Mouse (Mus musculus) T-helper 1 cell (primary cell): Measurements from ENCODE around the gene Dhcr24.

Experiments
- in situ Hi-C: fragments of 300-600 bp; cut with MboI, MseI; formaldehyde crosslinking; loops from one replicate; pipeline ENCODE4 v1.15.1; 2025; ENCODE audit warnings: high pct_unique_total_duplicates

Dhcr24 gene

GRCm38 (mm10) chr4:106560213-106560845, 509 bp upstream of the Dhcr24 start:
- in situ Hi-C loops = no loop called here

DNA sequence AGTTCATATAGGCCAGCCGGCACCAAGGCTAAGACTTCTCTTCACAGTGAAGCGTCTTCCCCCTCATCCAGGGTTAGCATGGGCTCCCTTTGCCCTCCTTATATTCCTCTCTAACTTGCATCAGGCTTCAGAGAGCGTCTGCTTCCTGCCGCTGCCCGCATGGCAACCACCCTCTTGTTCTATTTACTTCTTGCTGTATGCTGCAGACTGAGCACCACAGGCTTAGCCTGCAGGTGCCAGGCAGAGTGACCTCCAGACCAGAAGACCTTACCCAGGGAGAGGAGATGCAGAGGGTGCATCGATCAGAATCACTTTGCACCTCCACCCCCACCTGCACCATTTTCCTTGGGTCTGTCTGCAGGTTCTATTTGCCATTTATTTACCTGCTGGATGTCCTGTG, 1.2 kb downstream of the Dhcr24 start:
- in situ Hi-C loops = no loop called here

GRCm38 (mm10) chr4:106562837-106563790, 2.3 kb downstream of the Dhcr24 start:
- in situ Hi-C loops = no loop called here

GRCm38 (mm10) chr4:106564161-106564560, 3.3 kb downstream of the Dhcr24 start:
- in situ Hi-C loops = no loop called here

GRCm38 (mm10) chr4:106569680-106570079, 8.8 kb downstream of the Dhcr24 start:
- in situ Hi-C loops = no loop called here

DNA sequence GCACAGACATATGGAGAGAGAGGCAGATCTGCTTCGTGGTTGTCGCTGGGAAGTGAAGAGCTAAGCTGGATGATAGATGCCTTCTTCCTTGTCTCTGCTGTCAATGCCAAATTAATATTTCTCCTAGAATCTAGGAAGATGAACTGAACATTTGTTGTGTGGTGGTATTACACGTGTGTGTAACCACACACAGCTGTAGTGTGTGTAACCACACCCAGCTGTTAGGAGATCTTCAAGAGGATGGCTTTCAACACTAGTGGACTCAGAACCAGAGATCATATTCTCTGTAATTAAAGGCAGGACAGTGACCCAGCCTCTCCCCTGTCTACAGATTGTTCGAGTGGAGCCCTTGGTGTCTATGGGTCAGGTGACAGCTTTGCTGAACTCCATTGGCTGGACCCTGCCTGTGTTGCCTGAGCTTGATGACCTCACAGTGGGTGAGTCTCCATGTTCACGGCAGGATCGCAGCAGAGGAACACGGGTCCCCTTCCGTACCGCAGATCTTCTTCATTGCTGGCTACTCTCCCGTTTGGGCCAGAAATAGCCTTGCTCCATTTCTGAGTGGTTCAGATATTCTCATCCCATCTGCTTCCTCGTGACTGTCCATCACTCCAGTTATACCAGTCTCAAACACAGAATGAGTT, 10.4 kb downstream of the Dhcr24 start:
- in situ Hi-C loops = no loop called here

GRCm38 (mm10) chr4:106575022-106575421, 14.2 kb downstream of the Dhcr24 start:
- in situ Hi-C loops = no loop called here

- in situ Hi-C loops = no loop called here
Measured at GRCm38 (mm10) chr4:106577511-106577910, 16.7 kb downstream of the Dhcr24 start.

GRCm38 (mm10) chr4:106581176-106581864, 20.5 kb downstream of the Dhcr24 start:
- in situ Hi-C loops = no loop called here

DNA sequence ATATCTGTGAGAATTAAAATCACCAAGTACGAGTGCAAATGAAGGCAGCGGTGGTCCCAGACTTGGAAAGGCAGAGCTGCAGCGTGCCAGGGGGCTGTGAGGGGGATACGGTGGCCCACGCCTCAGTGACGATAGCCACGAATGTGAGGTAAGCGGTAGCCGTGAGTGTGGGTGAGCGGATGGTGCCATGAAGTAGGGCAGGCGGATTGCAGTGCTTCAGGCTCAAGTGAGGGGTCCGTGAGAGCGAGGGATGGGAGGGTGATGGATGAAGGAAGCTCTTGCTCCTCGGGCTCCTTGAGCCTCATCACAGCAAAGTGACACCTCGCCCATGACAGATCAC, 21.0 kb downstream of the Dhcr24 start:
- in situ Hi-C loops = no loop called here

DNA sequence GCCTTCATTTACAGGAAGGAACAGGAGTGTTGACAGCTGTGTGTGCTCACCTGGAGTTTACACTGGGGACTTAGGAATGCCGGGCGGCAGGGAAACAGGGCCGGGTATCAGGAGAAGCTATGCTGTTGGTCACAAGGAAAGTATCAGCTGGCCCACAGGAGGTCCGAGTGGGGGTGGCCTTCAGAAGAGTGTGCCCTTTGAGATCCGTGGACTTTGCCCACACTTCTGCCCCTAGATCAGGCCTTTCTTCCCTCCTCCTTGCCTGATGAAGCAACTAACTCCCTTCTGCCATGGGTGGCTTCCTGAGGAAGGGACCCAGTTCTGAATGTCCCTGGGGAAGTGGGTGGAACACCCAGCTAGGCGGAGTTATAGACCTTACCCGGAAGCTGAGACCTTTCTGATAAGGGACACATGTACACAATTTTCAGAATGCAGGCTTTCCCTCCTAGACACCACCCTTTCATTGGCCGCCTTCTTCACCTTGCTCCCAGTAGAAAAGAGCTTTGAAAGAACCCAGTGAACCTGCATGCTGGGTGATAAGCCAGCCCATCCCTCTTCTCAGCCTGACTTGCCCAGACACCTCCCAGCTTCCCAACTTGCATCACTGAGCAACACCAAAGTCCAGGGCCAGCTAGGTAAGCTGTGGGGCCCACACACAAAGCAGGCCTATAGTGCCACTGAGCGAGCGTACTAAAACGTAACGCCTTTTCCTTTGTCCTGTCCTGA, 21.8 kb downstream of the Dhcr24 start:
- in situ Hi-C loops = no loop called here

GRCm38 (mm10) chr4:106584665-106585064, 23.8 kb downstream of the Dhcr24 start:
- in situ Hi-C loops = no loop called here

DNA sequence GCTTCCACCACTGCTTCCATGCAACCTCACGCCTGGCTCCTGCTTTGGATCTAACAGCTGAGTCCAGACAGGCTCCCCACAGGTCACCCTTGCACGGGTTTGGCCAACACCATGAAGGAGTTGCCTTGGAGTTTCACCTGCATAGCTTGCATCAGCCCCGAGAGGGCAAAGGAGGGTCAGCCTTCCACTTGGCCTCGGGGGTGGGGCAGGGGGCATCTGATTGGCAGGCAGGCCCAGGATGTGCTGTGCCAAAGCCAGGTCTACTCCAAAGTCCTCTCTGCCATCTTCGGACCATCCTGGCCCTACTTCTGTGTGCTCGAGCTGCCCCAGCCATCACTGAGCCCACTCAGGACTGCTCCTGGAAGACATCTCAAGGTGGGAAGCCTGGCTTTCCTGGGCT, 26.2 kb downstream of the Dhcr24 start:
- in situ Hi-C loops = no loop called here

- in situ Hi-C loops = loop anchor here (10.0 kb wide), 1 partner anchor 715 kb away; the partner anchor contains the start of gene Dio1
Measured at GRCm38 (mm10) chr4:106590142-106590541, 29.3 kb downstream of the Dhcr24 start.

DNA sequence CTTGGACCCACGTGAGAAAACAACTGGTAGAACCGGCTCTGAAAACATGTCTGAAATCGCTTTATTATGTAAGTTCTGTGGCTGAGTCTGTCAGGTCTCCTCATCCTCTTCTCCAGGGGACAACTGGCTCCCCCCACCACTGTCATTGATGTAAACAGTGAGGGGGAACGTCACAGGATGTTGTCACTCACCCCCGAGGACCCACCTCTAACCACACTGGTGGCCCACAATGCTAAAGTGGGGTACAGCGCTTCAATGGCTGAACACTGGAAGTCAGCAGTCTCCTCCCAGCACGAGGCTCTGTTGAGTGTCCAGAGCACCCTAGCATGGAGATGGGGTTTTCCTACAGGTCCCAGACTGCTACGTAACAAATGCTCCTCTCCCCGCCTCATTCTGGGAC, 30.0 kb downstream of the Dhcr24 start:
- in situ Hi-C loops = loop anchor here (10.0 kb wide), 1 partner anchor 714 kb away; the partner anchor contains the start of gene Dio1

GRCm38 (mm10) chr4:106593636-106594035, 32.8 kb downstream of the Dhcr24 start:
- in situ Hi-C loops = loop anchor here (10.0 kb wide), 1 partner anchor 711 kb away; the partner anchor contains the start of gene Dio1

DNA sequence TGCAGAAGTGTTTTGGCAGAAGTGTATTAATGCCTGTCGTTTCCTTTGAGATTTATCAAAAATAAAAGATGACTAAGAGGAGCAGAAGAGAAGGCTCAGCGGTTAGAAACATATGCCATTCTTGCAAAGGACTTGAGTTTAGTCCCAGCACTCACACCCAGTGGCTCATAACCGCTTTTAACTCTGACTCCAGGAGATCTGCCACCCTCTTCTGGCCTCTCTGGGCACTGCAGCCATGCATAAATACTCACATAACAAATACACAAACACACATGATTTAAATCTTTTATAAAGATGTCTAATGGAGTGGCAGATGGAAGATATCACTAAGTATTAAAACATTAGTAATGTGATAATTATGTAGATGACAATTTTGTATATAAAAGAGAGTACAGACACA, 35.4 kb downstream of the Dhcr24 start:
- in situ Hi-C loops = loop anchor here (10.0 kb wide), 1 partner anchor 709 kb away; the partner anchor contains the start of gene Dio1

DNA sequence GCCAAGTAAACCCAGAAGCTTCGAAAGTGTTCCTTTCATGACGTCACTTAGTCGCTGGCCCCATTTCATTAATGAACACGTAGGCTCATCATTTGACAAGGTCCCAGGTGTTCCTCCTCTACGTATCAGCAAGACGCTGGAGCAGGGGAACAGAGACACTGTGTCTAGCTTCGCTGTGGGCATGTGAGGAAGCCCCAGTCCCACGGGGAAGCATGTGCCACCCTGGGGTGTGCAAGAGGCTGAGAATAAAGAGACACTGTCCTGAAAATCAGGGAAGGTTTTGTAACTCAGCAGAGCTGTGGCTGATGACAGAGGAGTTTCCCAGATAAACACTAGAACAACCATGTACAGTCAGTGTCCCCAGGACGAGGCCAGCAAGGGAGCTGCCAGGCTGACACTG, 36.2 kb downstream of the Dhcr24 start:
- in situ Hi-C loops = loop anchor here (10.0 kb wide), 1 partner anchor 708 kb away; the partner anchor contains the start of gene Dio1

GRCm38 (mm10) chr4:106597741-106598140, 36.9 kb downstream of the Dhcr24 start:
- in situ Hi-C loops = loop anchor here (10.0 kb wide), 1 partner anchor 707 kb away; the partner anchor contains the start of gene Dio1

DNA sequence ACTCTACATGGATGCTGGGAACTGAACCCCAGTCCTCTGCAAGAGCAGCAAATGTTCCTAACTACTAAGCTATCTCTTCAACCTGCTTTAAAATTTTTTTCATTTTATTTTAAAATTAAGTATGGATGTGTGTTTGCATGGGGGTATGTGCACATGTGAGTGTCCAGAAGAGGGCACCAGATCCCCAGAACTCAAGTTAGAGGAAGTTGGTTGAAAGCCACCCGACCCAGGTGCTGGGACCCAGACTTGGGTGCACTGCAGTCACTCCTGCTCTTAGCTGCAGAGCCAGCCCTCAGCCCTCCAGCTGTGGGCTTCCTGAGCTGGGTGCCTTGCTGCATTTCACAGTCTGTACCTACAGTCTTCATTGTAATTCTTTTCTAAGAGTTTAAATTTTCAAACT, 38.6 kb downstream of the Dhcr24 start:
- in situ Hi-C loops = loop anchor here (10.0 kb wide), 1 partner anchor 705 kb away; the partner anchor contains the start of gene Dio1

DNA sequence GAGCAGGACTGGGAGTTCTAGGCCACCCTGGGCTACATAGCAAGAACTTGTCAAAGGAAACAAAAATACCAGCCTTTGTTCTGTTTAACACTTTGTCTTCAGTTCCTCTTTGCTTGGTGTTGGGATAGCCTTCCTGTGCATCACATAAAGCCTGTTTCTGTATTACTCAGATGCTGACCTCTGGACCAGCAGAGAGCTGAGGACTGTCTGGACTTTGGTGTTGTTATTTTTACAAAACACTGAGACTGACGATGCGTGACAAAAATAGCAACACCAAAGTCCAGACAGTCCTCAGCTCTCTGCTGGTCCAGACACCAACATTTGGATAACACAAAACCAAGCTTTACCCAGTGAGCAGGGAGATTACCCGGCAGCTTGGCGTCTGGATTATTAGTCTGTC, 39.9 kb downstream of the Dhcr24 start:
- in situ Hi-C loops = no loop called here
